Mouse (Mus musculus) limb, embryonic 14.5 days (tissue): ENCODE data around the gene Ifi27l2b. TPM values are rescaled to one million over a fixed set of nuclear protein-coding genes. Genes with fewer than 3 reads are reported as not detected.

ENCODE experiments used
- ATAC-seq: fragments of 200-750 bp; cut with Nextera tagmentation; 2 replicates; pipeline ENCODE4 v1.8.0; 2017; ENCODE audit warnings: low read depth, moderate number of reproducible peaks, moderate TSS enrichment; ENCODE audit not compliant: low FRiP score
- DNase-seq: peaks from one replicate; pipeline ENCODE4 v3.0.0-alpha.2; 2015; ENCODE audit warnings: low spot score
- H3K27ac ChIP-seq: fragments of 300-500 bp; sonication (generic); replicated peaks from 2 replicates; pipeline ENCODE4 v1.5.1; 2014; ENCODE audit warnings: low read depth, mild to moderate bottlenecking, low read length, moderate library complexity, mixed read lengths
- H3K27me3 ChIP-seq: fragments of 300-500 bp; sonication (generic); 2 replicates; pipeline ENCODE4 v1.6.1; 2014; ENCODE audit warnings: low read length, mixed read lengths; ENCODE audit not compliant: control insufficient read depth, insufficient read depth
- H3K36me3 ChIP-seq: fragments of 300-500 bp; sonication (generic); 2 replicates; pipeline ENCODE4 v1.6.1; 2014; ENCODE audit warnings: mild to moderate bottlenecking, low read length, moderate library complexity, mixed read lengths; ENCODE audit not compliant: control insufficient read depth, insufficient read depth
- H3K4me1 ChIP-seq: fragments of 300-500 bp; sonication (generic); 2 replicates; pipeline ENCODE4 v1.6.1; 2014; ENCODE audit warnings: antibody characterized with exemption, low read length, mixed read lengths; ENCODE audit not compliant: control insufficient read depth, insufficient read depth
- H3K4me2 ChIP-seq: fragments of 300-500 bp; sonication (generic); replicated peaks from 2 replicates; pipeline ENCODE4 v1.6.1; 2014; ENCODE audit warnings: low read depth, mild to moderate bottlenecking, low read length, moderate library complexity; ENCODE audit not compliant: severe bottlenecking
- H3K4me3 ChIP-seq: fragments of 300-500 bp; sonication (generic); replicated peaks from 2 replicates; pipeline ENCODE4 v1.5.1; 2014; ENCODE audit warnings: low read length
- H3K9ac ChIP-seq: fragments of 300-500 bp; sonication (generic); 2 replicates; pipeline ENCODE4 v1.6.1; 2014; ENCODE audit warnings: mild to moderate bottlenecking, low read depth, low read length, moderate library complexity; ENCODE audit not compliant: severe bottlenecking
- H3K9me3 ChIP-seq: fragments of 300-500 bp; sonication (generic); 2 replicates; pipeline ENCODE4 v1.6.1; 2016; ENCODE audit warnings: low read length; ENCODE audit not compliant: control insufficient read depth
- POLR2A ChIP-seq: fragments of 200-500 bp; IDR thresholded peaks from 2 replicates; pipeline ENCODE4 v1.8.0; 2012; ENCODE audit warnings: inconsistent platforms, mild to moderate bottlenecking, moderate library complexity, borderline replicate concordance; ENCODE audit not compliant: insufficient read depth, insufficient read length; ENCODE audit errors: extremely low read depth
- WGBS: fragments of 180-500 bp; shearing (Covaris S2); extraction: QIAGEN DNeasy Blood & Tissue Kit; methylation state at CpG from one replicate; pipeline ENCODE4 v1.1.7; 2014; 5-methylcytosine and 5-hydroxymethylcytosine counted together
- polyA plus RNA-seq, 2 experiments: library from polyadenylated mRNA; depleted of rRNA in 1 of 2; stranded (reverse) in 1 of 2; unstranded in 1 of 2; fragments of >200 nt; fragmentation: Nextera tagmentation in 1 of 2; extraction: Ambion mirVana in 1 of 2; gene quantifications; 2 replicates each; pipeline versions ENCODE4 v1.2.1 to v1.2.3; 2012 to 2014

Ifi27l2b gene
- polyA plus RNA-seq, 2 experiments = not detected

GRCm38 (mm10) chr12:103433986-103434731 is 22.9 kb downstream of the Ifi27l2b start, which contains the start of gene Ifi27:
Gene Ifi27, plus strand, starts transcription at chr12:103434211.
- WGBS = 63% methylated on average over 8 of the region's 8 CpGs

GRCm38 (mm10) chr12:103433430-103433829 is 23.6 kb downstream of the Ifi27l2b start:
- no peak overlapping the region; the same call in 1 of the 2 replicates for H3K27ac ChIP-seq
- no peak overlapping the region for H3K9ac ChIP-seq
- H3K27me3 ChIP-seq = no peaks in the 10 kb centered on the region
- H3K4me3 ChIP-seq = no peak overlapping the region
- no peak for ATAC-seq
- 68% methylated on average over 2 of the region's 2 CpGs for WGBS
- H3K4me1 ChIP-seq = 0 out of 2 replicates have a peak, but pooled peaks cover 4% of the 10 kb centered on the region
- DNase-seq = no peak
- no peak for TF ChIP-seq POLR2A
- H3K9me3 ChIP-seq = no peaks in the 10 kb centered on the region
- no peaks in the 10 kb centered on the region for H3K36me3 ChIP-seq
- H3K4me2 ChIP-seq = no peak overlapping the region

More at GRCm38 (mm10) chr12:103433986-103434731, 22.9 kb downstream of the Ifi27l2b start, which contains the start of gene Ifi27:
- ATAC-seq (peak; percentile 85), DNase-seq (peak; percentile 76)
- H3K4me1 ChIP-seq = 0 out of 2 replicates have a peak, but pooled peaks cover 4% of the 10 kb centered on the region
- peak within 1 kb of the TSS; percentile 23 for H3K4me3 ChIP-seq
- peak within 1 kb of the TSS; percentile 37 for H3K4me2 ChIP-seq
- H3K9ac ChIP-seq = no peak within 1 kb of the TSS
- no peaks in the 10 kb centered on the region for H3K36me3 ChIP-seq
- H3K27me3 ChIP-seq = no peaks in the 10 kb centered on the region
- no peaks in the 10 kb centered on the region for H3K9me3 ChIP-seq
- H3K27ac ChIP-seq = peak within 1 kb of the TSS; percentile 6; the same call in 1 of the 2 replicates
- no peak for TF ChIP-seq POLR2A

DNA sequence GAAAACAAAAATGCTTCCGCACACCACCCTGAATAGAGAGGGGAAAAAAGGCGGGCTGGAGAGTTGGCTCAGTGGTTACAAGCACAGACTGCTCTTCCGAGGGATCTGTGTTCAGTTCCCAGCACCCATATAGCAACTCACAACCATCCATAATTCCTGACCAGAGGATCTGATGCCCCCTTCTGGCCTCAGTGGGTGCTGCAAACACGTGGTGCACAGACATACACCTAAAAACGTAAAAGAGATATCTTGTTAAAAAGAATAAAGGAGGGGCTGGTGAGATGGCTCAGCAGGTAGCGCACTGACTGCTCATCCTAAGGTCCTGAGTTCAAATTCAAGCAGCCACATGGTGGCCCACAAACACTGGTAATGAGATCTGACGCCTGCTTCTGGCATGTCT is 30.3 kb downstream of the Ifi27l2b start:
- Histone ChIP-seq H3K27ac (no peak overlapping the region), H3K9ac (no peak overlapping the region), H3K27me3 (no peaks in the 10 kb centered on the region), H3K4me2 (no peak overlapping the region), H3K4me3 (no peak overlapping the region), H3K9me3 (no peaks in the 10 kb centered on the region), H3K4me1 (peaks cover 18% of the 10 kb centered on the region), H3K36me3 (peaks cover 9% of the 10 kb centered on the region)
- WGBS = 88% methylated on average over 7 of the region's 7 CpGs
- TF ChIP-seq POLR2A = no peak
- no peak for DNase-seq
- ATAC-seq = no peak

DNA sequence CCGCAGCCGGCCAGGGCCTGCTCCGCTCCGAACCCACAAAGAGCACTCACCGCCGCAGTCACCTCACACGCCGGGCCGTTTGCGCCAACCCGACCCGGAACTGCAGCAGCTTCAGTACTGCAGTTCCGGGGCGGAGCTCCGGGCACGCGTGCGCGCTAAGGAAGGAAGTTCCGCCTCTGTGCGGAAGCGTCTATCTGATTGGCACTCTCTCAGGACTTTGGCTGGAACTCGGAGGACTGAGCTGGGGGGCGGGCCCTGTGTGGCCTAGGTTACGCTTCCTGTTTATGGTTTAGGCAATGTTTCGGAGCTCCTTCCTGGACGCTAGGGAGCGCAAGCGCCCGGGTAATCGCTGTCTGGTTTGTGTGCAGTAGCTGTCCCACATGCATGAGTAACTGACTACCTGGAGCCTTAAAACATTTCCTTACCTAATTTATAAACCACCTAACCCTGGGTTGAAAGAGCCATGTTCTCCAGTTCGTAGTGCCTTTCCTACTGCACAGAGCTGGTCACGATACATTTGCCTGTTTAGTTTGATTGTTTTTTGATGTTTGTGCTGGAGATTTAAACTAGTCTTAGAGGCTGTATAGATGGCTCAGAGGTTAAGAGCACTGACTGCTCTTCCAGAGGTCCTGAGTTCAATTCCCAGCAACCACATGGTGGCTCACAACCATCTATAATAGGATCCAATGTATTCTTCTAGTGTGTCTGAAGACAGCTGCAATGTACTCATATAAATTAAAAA is 31.1 kb downstream of the Ifi27l2b start, which contains the start of gene Ddx24:
Gene Ddx24, minus strand, starts transcription at position 102 of the 742 bp plus-strand sequence.
- DNase-seq (peak; percentile 99), ATAC-seq (peak; percentile 99)
- Histone ChIP-seq H3K36me3 (peaks cover 9% of the 10 kb centered on the region), H3K27ac (no peak within 1 kb of the TSS), H3K4me1 (peaks cover 22% of the 10 kb centered on the region), H3K27me3 (no peaks in the 10 kb centered on the region), H3K9ac (peak within 1 kb of the TSS; percentile 88), H3K4me3 (peak within 1 kb of the TSS; percentile 93), H3K4me2 (peak within 1 kb of the TSS; percentile 85), H3K9me3 (no peaks in the 10 kb centered on the region)
- 4% methylated on average over 21 of the region's 33 CpGs for WGBS
- TF ChIP-seq POLR2A = peak; percentile 66; the same call in 1 of the 2 replicates

DNA sequence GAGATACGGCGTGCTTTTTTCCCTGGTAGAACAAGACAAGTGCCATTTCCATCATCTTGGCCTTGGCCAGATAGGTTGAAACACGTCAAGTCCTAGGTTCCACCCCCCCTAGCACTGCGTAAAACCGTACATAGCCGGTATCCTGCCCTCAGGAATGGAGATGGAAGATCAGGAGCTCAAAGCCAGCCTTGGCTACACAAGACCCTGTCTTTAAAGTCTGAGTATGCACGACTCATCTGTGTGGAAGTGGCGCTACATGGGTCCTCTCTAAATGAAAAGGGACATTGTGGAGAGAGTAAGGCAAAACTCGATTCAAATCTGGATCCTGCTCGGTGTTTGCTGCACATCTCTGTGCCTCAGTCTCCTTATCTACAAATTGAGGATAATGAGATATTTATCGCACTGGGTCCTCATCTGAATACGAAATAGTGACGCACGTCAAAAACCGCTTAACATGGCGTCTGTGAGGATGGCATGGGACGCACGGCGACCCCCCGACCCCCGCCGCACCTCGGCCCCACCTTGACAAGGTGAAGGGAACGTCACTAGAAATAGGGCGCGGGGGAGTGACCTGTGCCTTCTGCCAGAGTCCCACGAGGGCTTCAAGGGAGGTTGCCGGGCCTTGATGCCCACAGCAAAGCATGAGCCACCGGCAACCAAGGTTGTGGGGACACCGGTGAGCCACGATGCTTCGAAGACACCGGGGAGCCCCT is 31.9 kb downstream of the Ifi27l2b start:
- peaks cover 22% of the 10 kb centered on the region for H3K4me1 ChIP-seq
- H3K4me2 ChIP-seq = peak overlapping the region; percentile 85
- no peaks in the 10 kb centered on the region for H3K27me3 ChIP-seq
- no peak for ATAC-seq
- DNase-seq = no peak
- TF ChIP-seq POLR2A = no peak
- peak overlapping the region; percentile 93 for H3K4me3 ChIP-seq
- WGBS = 9% methylated on average over 29 of the region's 33 CpGs
- peak overlapping the region; percentile 88 for H3K9ac ChIP-seq
- H3K27ac ChIP-seq = no peak overlapping the region
- H3K9me3 ChIP-seq = no peaks in the 10 kb centered on the region
- H3K36me3 ChIP-seq = peaks cover 9% of the 10 kb centered on the region
